Mouse (Mus musculus) layer of hippocampus, adult 2 months (tissue): ENCODE results near the gene Mecp2. TPM values are rescaled to one million over a fixed set of nuclear protein-coding genes. Genes with fewer than 3 reads are reported as not detected.

ENCODE experiments used
- DNase-seq, 2 experiments: peaks; one replicate each; pipeline ENCODE4 v3.0.0; 2022; ENCODE audit warnings: low spot score in 2 of 2
- H3K27ac ChIP-seq: fragments of 200-600 bp; 2 replicates; pipeline ENCODE4 v1.8.1; 2022
- H3K4me3 ChIP-seq: fragments of 200-600 bp; 2 replicates; pipeline ENCODE4 v1.8.1; 2022; ENCODE audit warnings: mild to moderate bottlenecking
- CTCF ChIP-seq: fragments of 200-600 bp; conservative IDR thresholded peaks from 2 replicates; pipeline ENCODE4 v1.8.1; 2022; ENCODE audit warnings: antibody characterized with exemption, mild to moderate bottlenecking, moderate library complexity
- total RNA-seq, 2 experiments: library from RNA; stranded (reverse); gene quantifications; 2 replicates each; pipeline ENCODE4 v1.2.3; 2021

The Mecp2 gene
- total RNA-seq, 2 experiments from 2014 or later = 90.6 to 94.2 TPM

DNA sequence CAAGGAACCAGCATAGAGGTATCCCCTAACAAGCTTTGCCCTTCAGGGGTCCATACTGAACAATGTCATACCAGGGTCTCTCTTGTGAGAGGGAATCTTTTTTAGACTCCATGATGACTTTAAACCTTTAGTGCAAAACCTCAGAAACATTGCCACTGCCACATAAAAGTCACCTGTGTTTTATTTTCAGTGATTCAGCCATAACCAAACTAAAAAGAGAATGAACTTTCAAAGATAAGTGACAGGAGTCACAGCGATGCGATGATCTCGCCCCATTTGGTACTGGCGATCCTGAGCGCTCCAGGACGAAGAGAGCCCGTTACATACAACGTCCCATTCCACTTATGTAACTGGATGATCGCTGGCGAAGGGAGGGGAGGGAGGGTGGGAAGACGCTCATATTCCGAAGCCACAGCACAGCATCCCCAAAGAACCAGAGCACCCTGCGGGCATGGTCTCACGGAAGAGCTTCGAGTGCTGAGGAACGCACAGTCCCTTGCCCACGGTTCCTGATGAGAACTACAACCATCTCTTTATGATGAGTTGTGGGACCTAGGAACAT lies 50.8 kb downstream of the Mecp2 start:
- H3K27ac ChIP-seq = peak overlapping the region; percentile 98
- no peak for TF ChIP-seq CTCF
- DNase-seq = no peak
- peak overlapping the region; percentile 69 for H3K4me3 ChIP-seq

DNA sequence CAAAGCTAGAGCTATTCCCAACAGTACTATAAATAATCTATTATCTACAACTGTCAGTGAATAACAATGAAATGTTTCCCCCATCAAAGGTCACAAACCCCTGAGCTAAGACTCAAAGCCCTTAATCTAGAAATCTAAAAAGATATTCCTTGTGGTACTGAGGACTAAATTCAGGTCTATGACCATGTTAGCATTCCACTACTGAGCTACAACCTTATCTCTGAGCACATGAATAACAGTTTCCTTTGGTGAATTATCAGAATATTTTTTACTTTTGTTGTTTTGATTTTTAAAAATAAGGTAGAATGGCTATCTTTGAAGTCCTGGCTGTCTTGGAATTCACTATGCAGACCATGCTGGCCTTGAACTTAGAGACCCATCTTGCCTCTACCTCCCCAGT lies 64.4 kb downstream of the Mecp2 start:
- DNase-seq = no peak
- no peak overlapping the region for H3K4me3 ChIP-seq
- no peak overlapping the region for H3K27ac ChIP-seq
- no peak for TF ChIP-seq CTCF

DNA sequence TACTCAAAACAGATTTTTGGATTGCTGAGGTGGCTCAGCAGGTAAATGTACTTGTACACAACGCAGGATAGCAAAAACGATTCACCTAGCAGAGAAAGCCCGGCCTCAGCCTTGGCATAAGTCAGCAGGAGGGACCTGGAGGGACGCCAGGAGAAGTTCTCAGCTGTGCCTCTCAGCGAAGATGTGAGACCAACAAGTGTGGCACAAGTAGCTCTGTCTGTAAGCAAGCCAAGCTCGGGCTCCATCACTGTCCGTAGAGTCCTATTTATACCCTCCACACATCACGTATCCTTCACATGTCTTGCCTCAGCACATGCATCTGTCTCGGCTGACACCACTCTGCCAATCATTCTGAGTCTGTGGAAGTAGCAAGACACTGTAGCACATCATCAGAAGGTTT lies 67.3 kb downstream of the Mecp2 start:
- no peak overlapping the region for H3K27ac ChIP-seq
- DNase-seq = no peak
- TF ChIP-seq CTCF = no peak
- H3K4me3 ChIP-seq = no peak overlapping the region

DNA sequence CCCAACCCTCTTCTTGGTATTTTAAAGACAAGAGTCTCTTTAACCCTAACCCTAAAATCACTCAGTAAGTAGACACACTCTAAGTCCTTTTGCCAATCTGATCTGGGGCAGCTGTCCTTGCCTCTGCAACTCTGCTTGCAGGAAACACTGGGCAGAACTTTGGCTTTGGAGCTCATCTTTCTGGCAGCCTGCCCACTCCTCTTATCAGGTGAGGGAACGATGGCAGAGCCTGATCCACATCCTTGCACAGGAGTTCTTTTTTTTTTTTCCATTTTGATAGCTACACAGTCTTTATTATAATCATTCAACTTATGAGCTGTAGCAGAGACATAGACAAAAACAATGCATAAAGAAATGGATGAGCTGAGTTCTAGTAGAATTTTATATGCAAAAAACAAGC lies 90.1 kb downstream of the Mecp2 start:
- TF ChIP-seq CTCF = no peak
- DNase-seq = no peak
- no peak overlapping the region for H3K27ac ChIP-seq
- no peak overlapping the region for H3K4me3 ChIP-seq

DNA sequence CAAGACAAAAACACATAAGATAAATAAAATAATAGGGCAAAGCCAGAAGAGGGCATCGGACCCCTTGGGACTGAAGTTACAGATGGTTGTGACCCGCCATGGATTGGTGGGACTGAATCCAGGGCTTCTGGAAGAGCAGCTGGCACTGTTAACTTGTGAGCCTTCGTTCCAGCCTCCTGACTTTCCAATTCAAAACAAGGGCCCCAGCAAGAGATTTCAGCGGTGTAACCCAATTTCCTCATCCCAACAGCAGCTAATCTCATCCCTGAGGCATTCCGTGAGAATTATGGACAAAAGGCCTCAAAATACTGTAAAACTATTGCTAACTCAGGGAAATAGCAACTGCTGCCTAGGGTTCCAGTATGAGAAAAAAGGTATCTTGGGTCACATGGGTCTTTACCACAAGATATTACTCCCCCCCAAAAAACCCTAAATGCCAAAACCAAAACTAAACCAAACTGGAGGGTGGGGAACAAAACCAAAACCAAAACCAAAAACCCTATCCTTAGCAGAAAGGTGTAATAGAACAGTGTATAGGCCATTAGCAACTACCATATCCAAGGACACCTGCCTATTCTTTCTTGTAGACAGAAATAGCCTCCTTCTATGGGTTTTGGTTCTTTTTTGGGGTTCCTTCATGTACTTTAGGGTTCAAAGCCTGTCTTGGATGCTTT lies 97.3 kb downstream of the Mecp2 start:
- no peak for TF ChIP-seq CTCF
- Histone ChIP-seq H3K4me3 (no peak overlapping the region), H3K27ac (no peak overlapping the region)
- DNase-seq = no peak

DNA sequence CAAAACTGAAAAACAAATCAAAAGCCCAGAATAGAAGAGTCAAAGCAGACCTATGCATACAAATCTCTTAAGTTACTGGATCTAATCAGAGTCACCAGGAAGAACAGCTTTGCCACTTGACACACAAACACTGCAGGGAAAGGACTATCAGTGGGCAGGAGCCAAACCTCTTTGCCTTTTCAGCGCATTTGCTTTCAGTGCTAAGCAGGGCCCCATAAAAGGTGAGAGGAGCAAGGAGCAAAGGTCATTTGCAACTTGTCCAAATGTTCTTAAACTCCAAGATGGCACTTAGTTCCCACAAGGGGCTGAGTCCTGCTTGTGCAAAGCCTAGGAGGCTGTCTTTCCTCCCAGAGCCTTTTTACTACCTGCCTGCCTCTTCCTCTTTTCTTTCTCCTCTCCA lies 105.2 kb downstream of the Mecp2 start:
- H3K27ac ChIP-seq = no peak overlapping the region
- no peak for TF ChIP-seq CTCF
- DNase-seq = no peak
- no peak overlapping the region for H3K4me3 ChIP-seq

DNA sequence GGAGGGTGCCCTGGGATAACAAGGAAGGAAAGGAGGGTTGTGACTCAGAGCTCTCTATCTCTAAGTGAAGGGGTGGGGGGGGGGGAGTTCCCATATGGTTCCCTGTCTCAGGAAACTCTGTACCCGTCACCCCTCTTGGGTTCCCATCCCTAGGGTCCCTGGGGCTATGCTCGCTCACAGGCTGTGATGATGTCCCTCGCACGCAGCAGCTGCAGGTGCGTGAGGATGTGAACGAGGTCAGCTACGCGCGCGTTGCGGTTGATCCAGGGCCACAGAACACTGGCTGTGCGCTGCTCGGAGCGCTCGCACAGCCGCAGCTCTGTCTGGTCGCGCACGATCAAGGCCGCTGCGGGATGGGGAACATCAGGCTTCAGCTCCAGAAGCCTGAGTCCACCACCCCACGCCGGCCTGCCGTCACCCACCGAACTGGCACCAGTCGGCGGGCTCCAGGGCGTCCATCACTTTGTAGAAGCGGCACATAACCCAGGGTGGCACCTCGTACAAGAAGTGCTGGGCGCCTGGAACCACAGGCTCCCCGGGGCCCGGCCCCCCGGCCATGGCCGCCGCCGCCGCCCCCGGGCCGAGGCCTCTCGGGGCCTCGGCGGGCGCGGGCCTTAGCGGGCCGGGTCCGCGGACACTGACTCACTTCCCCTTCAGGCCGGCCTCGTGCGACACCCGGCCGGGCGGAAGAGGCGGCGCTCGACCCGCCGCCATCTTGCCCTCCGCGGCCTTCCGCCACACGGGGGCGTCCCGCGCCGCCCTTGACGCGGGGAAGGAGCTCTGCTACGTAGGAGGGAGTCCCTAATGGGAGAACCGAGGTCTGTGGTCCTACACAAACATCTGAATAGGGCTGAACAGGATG lies 111.7 kb downstream of the Mecp2 start, which contains the start of gene Irak1:
Gene Irak1, minus strand, starts transcription at position 731 of the 862 bp plus-strand sequence.
- H3K27ac ChIP-seq = peak within 1 kb of the TSS; percentile 94
- peak; percentile 75 for TF ChIP-seq CTCF
- peak; percentile 51 to 75 for DNase-seq
- H3K4me3 ChIP-seq = peak within 1 kb of the TSS; percentile 66

DNA sequence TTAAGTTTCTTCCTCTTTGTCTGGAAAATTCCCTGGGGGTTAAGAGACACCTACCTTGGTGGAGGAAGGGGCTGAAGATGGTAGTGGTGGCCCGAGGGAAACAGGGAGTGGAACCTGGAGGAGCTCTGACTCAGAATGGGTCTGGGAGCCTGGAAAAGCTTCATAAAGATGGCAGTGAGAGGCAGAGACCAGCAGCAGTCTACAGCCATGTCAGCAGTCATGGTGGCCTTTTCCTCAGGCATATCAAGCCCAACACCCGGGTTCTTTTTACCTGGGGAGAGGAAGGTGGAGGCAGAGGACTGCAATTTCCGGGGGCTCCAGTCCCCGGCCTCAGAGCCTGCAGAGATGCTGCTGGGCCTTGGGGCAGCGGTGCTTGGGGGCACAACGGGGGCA lies 112.4 kb downstream of the Mecp2 start:
- no peak for TF ChIP-seq CTCF
- no peak for DNase-seq
- peak overlapping the region; percentile 94 for H3K27ac ChIP-seq
- peak overlapping the region; percentile 66 for H3K4me3 ChIP-seq

DNA sequence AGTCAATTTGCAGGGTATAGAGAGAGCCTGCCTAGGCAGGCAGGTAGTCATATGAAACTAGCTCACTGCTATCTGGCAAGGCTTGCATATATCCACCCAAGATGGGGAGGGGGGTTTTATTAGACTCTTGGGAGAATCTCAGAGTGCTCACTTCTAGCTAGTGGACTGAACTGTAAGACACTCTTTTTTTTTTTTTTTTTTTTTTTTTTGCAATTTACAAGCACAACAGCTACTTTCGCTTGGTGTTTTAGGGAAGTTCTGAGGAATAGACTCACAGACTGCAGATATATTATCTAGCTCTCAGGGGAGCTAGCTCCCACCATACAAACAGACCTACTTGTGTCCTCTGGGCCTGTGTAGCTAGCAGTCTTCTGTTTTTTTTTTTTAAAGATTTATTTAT lies 120.6 kb downstream of the Mecp2 start:
- TF ChIP-seq CTCF = no peak
- Histone ChIP-seq H3K27ac (no peak overlapping the region), H3K4me3 (no peak overlapping the region)
- no peak for DNase-seq

DNA sequence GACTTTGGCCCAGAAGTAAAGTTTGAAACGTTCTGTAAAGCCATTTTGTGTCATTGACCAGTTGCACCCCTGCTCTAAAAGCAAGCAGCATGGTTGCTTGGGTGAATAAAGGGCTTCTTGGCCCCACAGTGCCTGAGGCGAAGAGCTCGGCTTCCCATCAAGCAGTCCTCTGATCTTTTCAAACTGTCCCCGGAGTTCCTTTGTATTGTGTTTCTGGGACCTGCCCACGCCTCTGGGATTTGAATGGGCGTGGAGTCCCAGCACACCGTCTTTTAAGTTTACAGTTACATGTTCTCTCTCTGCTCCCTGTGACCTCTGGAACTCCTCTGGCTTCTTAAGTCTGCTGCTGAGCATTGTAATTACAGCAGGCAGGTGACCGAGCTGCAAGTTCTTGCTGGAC lies 127.1 kb downstream of the Mecp2 start:
- DNase-seq = no peak
- TF ChIP-seq CTCF = no peak
- no peak overlapping the region for H3K4me3 ChIP-seq
- H3K27ac ChIP-seq = no peak overlapping the region

DNA sequence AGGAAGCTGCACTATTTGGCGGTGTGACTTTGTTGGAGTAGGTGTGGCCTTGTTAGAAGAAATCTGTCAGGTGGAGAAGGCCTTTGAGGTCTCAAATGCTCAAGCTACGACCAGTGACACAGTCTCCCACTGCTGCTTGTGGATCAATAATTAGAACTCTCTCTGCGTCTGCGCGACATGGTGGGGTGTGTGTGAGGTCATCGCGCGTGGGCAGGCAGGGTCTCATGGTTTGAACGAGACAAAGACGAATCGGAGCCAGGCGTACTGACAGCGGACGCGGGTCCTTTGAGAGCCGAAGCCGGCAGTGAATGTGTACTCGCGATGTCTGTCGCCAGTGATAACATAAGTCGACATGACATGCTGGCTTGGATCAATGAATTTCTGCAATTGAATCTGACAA lies 128.8 kb downstream of the Mecp2 start:
- TF ChIP-seq CTCF = no peak
- Histone ChIP-seq H3K27ac (no peak overlapping the region), H3K4me3 (no peak overlapping the region)
- DNase-seq = no peak

DNA sequence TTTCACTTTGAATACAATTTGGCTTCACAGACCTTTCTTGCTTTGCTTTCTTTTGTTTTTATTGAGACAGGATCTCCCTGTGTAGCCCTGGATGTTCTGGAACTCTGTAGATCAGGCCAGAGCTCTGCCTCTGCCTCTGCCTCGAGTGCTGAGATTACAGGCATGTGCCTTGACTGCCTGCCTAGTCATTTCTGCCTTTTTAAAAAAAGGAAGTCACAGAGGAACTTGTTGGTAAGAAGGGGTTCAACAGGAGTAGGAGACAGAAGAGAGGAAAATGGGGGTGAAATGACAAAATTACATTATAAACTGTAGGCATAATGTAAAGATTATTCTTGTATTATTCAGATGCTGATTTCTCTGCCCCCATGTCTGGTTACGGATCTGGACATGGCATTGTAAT lies 131.5 kb downstream of the Mecp2 start:
- H3K27ac ChIP-seq = no peak overlapping the region

DNA sequence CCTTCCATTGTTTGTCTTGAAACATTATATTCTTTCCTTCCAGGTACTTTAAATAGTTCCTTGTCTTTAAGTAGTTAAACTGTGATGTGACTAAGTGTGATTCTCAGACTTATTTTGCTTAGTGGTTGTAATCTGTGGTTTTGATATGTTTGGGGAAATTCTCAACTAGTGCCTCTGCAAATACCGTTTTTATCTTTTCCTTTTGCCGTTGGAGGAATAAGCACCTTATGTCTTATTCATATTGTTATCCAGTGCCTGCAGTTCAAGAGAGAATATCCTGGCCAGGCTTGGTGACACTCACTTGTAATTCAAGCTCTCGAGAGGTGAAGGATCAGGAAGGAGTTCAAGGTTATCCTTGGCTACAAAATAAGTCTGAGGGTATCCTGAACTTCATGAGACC lies 134.1 kb downstream of the Mecp2 start:
- DNase-seq = no peak
- no peak for TF ChIP-seq CTCF
- Histone ChIP-seq H3K4me3 (no peak overlapping the region), H3K27ac (no peak overlapping the region)

More for the DNA sequence above, 131.5 kb downstream of the Mecp2 start:
- no peak overlapping the region for H3K4me3 ChIP-seq
- no peak for DNase-seq
- no peak for TF ChIP-seq CTCF
